Mouse (Mus musculus): Measurements from ENCODE around the gene Pitpna.

Pitpna gene

DNA sequence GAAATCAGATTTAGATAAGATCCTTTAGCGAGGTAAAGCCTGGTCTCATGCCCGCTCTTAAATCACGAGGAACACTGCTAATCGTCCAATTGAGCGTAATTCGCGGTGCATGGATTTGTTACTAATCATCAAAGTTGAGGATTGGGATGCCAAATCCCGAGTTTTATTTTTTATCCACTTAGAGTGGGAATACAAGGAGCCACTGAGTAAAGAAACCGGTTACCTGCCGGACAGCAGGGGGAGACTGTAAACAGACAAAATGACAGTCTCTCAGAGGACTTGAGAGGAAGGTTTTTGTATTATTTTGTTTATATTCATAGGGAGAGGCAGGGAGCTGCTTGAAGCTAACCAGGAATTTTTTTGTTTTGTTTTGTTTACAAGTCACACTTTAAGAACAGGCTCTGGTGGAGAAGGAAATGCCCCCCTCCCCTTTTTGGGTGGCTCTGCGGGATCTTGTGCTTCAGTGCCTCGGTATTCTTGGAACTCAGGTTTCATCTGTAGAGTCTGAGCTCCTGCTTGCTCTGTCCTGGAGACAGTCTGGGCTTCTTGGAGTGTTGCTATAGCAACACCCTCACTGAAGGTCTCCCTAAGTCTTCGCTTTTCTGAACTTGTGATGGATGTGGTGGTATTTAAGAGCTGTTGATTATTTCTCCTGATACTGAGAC is 43.8 kb downstream of the Pitpna start:
- peak; percentile 40 for DNase-seq (ENCODE audit: inconsistent ontology term)

DNA sequence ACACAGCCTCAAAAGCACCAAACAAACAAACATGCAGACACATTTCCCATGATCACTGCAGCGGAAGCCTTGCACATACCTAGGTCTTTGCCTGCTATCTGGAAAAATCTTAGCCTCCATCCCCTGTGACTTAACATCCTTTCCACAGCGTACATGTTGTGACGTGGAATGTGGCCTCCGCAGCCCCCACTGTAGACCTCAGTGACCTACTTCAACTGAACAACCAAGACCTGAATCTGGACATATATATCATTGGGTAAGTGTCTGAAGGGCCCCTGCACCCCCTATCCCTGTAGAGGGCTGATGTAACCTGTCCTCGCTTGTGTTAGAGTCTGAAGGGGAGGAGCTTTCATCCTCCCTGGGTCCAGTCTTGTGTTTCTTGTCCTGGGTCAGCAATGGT is 45.0 kb downstream of the Pitpna start:
- no peak for DNase-seq (ENCODE audit: inconsistent ontology term)

DNA sequence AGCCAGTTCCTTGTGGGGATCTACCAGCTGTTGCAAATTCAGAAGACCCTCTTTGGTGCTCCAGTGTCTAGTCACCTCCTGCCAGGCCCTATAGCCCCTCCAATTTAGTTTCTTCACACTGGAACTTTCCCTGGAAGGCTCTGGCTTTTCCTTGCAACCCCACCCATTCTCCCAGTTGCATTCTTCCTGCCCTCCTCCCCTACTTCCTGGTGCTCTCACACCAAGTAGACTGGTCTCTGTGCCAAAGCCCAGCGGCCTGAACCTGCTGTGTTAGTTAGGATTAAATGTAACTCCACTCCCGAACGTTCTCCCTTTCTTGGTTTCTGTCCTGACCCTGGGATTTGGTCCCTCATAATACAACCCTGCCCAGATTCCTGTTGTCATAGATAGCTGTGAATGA is 46.9 kb downstream of the Pitpna start:
- DNase-seq (ENCODE audit: inconsistent ontology term), result no peak

DNA sequence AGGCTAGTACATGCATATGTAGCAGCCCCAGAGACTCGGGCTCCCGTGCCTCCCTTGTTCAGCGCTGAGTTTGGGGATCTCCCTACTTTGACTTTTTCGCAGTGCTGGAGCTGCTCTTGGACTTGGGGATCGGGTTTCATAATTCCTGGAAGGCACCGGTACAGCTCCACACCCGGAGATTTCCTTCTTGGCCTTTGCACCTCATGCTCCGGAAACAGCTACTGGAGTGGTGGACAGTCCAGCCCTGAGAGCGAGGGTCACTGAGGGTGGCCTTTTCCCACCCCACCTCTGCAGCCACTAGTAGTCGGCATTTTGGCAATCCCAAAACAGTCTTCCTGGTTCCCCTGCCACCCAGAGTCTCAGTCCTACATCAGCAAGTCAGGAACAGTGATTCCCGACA is 47.4 kb downstream of the Pitpna start:
- no peak for DNase-seq (ENCODE audit: inconsistent ontology term)

DNA sequence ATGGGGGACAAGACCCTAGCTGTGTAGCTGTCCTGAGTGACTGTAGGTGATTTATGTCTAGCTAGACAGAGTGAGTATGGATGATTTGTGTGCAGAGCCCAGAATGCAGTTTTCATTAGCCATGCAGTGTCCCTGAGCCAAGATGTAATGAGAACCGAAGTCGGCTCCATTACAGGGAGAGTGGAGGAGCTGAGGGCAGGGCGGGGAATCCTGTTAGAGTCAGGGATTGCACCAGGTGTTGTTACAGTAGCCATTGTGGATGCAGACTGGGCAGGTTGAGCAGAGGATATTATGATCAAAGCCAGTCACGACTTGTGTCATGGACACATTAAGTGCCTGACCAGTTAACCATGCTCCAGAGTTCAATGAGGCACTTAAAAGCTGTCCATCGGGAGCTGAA is 55.4 kb downstream of the Pitpna start:
- no peak for DNase-seq (ENCODE audit: inconsistent ontology term)

DNA sequence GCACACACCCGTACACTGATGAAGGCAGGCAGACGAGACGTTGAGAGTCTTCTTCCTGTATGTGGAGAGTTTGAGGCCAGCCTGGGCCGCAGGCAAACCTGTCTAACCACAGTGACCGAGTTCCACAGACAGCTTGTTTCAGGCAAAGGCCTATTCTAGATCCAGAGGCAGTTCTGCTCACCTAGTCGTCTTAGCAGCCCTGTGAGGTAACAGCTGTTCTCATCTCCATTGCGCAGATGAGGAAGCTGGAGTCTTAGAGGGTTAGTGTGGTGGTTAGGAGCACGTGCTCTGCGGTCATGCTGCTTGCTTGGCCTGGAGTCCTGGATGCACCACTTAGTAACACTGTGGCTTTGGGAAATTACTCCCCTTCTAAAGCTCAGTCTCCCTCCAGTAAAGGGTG is 56.8 kb downstream of the Pitpna start:
- no peak for DNase-seq (ENCODE audit: inconsistent ontology term)

DNA sequence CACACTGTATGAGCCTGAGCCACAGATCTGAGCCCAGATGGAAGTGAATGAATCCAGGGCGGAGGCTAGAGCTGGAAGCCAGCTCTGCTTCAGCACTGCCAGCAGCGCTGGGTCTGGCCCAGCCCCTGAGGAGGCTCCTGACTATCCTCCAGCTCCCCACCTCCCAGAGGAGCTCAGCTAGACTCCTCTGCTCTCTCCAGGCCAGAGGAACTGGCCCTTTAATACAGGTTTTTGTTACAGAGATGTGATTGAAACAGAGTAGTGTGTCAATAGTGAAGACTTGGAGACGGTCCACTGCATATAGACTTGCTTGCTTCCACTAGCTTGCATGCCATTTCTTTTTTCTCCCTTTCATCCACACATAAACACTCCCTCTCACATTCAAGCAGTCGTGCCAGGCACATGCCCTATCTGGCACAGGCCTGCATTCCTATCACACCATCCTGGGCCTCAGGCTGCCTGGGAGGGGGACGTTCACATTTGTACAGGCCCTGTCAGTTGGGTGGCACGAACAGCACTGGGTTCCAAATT is 59.8 kb downstream of the Pitpna start:
- DNase-seq (ENCODE audit: inconsistent ontology term), result peak; percentile 88

DNA sequence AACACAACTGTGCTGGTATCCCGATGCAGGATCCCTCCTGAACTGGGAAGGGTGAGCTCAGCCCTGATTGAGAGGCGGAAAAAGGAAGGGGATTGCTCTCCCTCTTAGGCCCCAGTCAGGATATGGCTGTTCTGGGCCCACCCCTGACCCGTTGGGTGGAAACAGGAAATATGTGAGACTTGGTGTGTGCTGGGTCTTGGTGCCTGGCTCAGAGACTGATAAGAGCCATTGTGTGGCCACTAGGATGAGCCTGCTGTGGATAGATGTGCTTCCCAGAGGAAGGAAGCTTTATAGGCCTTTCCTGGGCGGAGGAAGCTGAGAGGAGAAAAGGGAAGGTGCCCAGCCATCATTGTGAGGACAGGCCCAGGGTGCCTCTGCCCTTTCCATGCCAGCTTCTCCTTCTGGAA is 61.3 kb downstream of the Pitpna start:
- DNase-seq (ENCODE audit: inconsistent ontology term), result no peak

DNA sequence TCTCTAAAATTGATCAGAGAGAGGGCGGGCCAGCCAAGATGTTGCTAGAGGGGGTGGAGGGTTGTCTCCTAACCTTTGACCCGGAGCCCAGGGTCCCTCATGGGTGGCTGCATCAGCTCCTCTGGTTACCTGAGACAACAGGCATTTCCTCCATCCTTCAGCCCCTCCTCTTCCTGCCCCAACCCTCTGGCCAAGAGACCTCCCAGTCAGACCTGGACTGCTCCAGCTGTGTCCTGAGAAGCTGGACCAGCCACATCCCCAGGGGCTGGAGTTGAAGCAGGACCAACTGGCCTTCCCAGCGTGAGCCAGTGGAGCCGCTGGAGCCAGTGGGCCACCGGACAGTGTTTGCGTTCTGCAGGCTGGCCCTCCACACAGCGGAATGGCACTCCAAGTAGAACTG is 62.4 kb downstream of the Pitpna start, which contains the start of gene Myo1c:
TSS of gene Myo1c (plus strand) at position 194 of the 400 bp plus-strand sequence.
- DNase-seq (ENCODE audit: inconsistent ontology term), result no peak

DNA sequence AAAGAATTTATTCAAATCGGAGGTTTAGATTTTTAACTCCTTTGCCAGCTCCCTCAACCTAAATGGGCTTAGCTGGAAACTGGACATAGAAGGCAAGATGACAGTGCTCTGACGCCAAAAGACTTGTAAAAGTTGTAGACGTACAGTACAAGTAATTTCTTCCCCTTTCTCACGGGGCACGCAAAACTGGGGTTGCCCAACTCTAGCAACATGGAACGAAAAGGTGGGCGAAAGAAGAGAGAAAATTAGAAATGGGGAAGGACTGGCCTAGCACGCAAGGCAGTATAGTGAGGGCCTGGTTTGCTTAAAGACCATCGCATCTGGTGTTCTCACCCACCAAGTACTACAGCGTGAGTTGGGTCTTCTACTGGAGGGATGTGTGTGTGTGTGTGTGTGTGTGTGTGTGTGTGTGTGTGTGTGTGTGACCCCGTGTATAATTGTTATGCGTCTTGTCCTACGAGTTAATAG is 63.1 kb downstream of the Pitpna start:
- DNase-seq (ENCODE audit: inconsistent ontology term), result no peak

DNA sequence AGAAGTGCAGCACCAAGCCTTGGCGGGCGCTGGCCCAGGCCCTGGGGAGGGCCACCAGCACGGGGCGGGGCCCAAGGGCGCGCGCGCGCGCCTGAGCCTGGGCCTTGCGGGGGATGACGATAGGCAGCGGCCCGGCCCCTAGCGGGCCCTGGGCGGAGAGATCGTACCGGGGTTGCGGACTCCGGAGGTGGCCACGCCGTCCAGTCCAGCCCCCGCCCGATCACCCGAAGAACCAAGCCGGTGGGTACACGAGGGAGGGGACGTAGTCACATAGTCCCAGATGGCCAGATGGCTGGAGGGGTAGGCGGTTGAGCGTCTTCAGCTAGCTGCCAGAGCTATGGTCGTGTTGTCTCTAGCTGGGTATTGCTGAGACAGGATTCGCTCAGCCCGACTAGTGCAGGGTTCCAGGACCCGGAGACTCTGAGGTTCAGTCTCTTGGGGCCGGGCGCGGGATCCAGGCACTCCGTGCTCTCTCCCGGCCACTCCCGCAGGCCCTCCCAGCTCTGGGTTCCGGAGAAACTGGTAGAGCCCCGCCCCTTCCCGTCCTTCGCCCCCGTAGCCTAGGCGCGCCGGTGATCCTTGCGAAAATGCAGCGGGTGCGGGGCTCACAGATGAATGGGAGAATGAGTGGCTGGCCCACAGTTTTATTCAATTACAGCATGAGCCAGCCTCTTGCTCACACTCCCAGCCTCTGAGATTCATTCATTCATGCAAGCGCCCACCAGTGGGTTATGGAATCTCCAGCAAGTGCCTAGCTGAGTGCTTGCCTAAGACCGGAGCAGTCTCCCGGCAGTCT is 63.7 kb downstream of the Pitpna start:
- peak; percentile 90 for DNase-seq (ENCODE audit: inconsistent ontology term)

DNA sequence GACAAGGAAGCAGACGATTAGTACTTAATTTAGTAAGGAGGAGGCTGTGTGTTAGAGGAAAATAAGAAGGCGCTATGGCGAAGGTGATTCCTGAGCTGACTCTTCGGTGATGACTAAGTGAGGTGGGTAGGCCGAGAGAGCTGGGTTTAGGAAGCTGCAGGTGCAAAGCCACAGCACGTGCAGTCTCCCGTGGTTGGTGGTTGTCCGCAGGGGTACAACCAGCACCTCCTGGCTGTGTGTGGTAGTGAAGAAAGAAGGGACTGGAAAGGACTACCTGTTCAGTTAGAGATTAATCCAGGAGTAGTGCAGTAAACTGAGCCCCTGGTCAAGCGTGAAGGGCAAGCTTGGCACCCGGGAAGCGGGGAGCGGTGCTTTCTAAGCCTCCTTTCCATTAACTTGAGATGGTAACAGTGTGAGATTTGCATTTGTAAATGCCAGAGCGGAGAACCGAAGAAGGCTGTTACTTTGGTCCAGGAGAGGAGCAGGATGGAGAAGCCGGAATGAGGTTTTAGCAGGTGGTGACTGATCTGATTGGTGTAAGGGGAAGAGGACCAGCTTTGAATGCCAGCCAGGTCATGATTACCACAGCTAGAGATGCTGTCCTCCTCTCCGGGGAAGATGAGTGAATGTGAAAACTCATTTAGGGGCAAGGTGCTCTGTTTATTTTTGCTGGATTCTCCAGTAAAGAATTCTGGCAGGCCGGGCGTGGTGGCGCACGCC is 64.5 kb downstream of the Pitpna start:
- no peak for DNase-seq (ENCODE audit: inconsistent ontology term)

DNA sequence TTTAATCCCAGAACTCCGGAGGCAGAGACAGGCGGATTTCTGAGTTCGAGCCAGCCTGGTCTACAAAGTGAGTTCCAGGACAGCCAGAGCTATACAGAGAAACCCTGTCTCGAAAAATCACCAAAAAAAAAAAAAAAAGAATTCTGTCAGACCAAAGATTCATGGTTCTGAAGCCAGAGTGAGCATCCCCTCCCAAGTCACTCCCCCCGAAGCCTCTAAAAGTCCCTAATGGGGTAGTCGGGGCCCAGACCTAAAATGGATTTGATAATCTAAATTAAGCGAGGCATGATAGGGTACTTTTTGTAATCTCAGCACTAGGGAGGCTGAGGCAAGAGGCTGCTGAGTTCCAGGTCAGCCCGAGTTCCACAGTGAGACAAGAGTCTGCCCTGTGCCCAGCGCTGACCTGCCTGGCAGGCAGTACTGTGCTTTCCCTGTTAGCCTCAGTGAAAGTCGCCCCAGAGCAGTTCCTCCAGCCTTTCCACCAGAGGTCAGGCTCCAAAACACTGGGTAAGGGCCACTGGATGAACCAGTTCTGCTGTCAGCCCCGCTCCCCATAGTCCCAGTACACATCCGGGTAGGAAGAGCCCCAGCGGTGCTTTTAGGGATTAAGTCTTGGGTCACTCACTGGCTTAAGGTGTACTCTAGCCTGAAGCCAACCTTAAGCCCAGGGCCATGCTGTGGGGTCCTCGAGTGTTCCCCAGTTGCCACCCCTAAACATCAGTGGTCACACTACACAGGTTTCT is 65.2 kb downstream of the Pitpna start:
- peak; percentile 44 for DNase-seq (ENCODE audit: inconsistent ontology term)

DNA sequence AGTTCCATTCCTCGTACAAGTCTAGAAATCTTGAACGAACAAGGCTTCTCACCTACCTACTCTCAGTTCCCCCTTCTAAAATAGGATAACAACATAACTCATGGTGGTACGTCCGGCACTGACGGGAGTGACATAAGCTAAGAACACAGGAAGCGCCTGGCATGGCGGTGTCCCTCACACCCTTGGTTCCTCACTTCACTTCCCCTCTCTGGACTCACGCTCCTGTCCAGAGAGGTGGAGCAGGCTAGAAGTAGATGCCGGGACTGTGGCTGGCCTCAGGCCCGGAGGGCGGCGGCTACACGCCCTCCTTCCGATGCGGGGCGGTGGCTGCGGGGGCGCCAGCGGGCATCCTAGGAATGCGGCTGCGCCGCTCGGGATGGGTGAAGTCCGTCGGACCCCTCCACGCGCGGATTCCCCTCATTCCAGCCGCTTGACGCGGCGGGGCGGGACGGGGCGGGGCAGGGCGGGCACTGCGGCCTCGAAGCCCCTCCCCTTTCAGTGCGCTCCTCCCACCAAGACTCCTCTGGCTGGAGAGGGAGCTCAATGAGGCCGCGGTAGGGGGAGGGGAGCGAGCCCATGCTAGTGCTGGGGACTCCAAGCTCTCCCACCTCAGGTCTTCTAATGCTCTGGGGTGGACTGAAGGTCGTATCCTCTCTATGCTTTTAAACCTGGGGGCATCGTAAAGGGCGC is 66.0 kb downstream of the Pitpna start:
- peak; percentile 99 for DNase-seq (ENCODE audit: inconsistent ontology term)

DNA sequence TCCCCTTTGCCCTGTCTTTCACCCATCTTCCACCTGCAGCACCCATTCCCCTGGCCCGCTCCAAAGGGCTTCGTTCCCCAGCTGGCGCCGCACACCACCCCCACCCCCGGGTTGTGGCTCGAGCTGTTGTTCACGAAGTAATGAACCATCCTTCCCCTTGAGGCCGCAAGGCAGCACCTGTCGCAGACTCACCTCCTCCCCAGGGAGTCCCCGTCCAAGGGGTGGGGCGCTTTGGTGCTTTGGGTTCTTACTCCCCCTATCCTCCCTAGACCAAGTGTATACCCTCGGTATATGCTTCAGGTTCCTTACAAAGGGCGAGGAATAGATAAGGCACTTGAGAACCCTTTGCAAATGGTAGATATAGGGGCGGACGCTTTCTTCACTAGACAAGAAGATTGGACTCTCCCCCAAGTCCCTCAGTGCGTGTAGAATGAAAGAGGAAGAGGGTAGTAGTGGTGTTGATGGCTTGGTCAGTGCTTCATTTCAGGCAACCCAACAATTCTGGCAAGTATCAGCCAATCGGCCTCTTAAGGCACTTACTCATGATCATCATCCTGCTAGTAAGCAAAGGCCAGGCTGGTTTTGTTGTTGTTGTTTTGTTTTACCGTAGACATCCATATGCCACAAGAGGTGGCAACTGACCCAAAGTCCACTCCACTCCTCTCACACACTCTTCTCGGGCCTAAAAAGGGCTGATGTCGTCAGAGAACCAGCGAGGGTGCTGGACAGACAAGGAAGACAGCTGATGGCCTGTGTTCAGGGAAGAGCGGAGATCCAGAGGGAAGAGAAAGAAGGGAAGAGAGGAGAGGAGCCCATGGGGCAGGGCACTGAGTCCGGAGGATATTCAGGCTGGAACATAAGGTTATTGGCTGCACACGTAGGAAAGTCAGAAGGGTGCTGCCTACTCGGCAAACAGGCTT is 66.8 kb downstream of the Pitpna start:
- no peak for DNase-seq (ENCODE audit: inconsistent ontology term)

DNA sequence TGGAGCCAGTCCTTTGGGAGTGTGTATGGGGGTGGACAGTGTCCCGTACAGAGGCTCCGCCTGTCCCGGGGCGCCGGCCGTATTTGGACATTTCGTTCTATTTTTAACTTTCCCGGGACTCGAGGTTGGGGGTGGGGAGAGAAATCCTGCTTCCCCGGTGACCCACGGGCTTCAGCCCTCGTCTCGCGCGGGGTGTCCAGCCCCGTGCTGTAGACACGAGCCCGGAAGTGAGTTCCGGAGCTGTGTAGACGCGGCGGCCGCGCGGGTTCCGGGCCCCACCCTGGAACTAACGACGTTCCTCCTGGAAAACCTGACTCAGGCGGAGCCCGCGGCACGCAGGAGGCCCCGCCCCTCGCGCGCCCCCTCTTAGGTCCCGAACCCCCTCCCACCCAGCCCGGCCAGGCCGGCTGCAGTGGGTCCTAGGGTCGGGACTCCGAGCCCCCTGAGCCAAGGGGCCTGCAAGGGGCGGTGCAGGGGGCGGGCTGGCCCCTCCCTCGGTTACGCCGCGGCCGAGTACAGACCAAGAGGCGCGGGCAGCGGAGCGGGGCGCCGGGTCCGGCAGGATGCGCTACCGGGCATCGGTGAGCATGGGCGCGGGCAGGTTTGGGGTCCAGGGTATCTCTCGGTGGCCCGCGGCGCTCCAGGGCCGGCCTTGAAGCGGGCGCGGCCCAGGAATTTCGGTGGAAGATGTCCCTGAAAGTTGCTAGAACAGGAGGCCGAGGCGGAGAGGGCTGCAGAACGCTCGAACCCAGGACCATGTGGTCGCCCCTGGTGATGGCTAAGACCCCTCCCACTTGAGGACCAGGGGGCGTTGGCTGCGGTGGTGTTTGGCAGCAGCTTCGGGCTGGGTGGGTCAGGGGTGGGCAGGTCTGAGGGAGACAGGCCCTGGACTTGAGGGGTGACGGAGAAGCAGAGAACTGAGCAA is 68.0 kb downstream of the Pitpna start:
- peak; percentile 89 for DNase-seq (ENCODE audit: inconsistent ontology term)

DNA sequence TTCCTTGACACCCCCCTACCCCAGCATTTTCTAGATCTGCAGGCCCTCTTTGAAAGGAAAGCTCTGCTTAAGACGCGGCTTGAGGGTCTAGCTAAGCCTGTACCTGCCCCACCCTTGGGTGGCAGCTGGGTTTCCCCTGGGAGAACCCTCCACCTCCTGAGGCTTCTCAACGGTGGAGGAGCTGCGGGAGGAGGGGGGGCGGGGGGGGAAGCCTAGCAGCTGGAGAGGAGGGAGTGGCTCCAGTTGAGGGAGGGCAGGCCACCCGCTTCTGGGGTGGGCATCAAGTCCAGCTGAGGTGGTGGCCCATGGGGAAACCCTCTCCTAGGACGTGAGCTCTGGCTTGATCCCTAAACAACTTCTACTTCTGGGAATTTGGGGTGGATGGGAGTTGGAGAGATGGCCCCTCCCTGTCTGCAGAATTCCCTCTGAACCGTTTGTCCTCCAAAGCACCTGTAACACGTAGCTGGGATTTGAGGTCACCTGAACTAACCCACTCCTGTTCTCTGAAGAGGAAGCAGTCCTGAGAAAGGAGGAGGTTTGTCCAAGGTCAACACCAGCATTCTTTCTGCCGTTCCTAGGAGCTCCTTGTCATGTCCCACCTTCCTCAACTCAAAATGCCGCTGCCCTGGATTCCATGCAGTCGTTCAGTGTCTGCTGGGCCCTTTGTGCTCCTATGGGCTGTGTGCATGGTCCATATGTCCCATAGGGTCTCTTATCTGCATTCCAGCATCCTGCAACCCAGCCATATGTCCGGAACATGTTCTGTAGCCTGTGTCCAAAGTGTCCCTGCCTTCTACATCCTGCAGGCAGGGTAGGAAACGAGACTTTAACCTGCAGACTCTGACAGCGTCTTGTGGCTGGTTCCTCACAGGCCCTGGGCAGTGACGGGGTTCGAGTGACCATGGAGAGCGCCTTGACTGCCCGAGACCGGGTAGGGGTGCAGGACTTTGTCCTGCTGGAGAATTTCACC is 69.0 kb downstream of the Pitpna start:
- peak; percentile 22 for DNase-seq (ENCODE audit: inconsistent ontology term)

DNA sequence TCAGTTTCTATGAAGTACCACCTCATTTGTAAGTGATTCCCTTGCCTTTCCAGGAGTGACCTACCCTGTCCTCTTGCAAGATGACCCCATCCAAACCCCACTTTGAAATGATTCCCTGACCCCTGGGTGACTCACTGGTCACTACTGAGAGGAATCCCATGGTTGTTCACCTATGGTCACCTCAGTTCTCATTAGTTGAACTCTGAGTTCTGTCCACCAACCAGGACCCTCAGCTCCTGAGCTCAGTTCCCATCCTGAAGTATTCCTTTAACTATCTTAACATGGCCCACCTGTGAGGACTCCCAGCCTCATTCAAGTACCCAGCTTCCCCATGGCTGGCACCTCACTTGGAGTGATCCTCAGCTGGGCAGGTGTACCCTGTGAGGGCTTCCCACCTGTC is 69.9 kb downstream of the Pitpna start:
- no peak for DNase-seq (ENCODE audit: inconsistent ontology term)
